Mouse (Mus musculus): Measurements from ENCODE around the gene Fam81a.

Fam81a gene

GRCm38 (mm10) chr9:70108151-70108550 lies 34.2 kb downstream of the Fam81a start:
- DNase-seq = no peak

GRCm38 (mm10) chr9:70105573-70105972 lies 36.8 kb downstream of the Fam81a start:
- DNase-seq = no peak

- no peak for DNase-seq
Observed at GRCm38 (mm10) chr9:70103106-70103505, 39.3 kb downstream of the Fam81a start.

GRCm38 (mm10) chr9:70097542-70097941 lies 44.8 kb downstream of the Fam81a start:
- no peak for DNase-seq

- no peak for DNase-seq
Observed at GRCm38 (mm10) chr9:70095016-70095415, 47.3 kb downstream of the Fam81a start.

- DNase-seq = no peak
Observed at GRCm38 (mm10) chr9:70090541-70090940, 51.8 kb downstream of the Fam81a start.

- no peak for DNase-seq
Observed at GRCm38 (mm10) chr9:70088786-70089096, 53.6 kb downstream of the Fam81a start.

GRCm38 (mm10) chr9:70088041-70088785 lies 54.1 kb downstream of the Fam81a start:
- no peak for DNase-seq

- no peak for DNase-seq
Observed at GRCm38 (mm10) chr9:70087379-70087778, 55.0 kb downstream of the Fam81a start.

GRCm38 (mm10) chr9:70086091-70086490 lies 56.3 kb downstream of the Fam81a start:
- DNase-seq = no peak

GRCm38 (mm10) chr9:70084107-70084506 lies 58.3 kb downstream of the Fam81a start:
- peak; percentile 16 for DNase-seq

GRCm38 (mm10) chr9:70082357-70083204 lies 59.8 kb downstream of the Fam81a start:
- no peak for DNase-seq

- DNase-seq = no peak
Observed at GRCm38 (mm10) chr9:70081767-70082166, 60.6 kb downstream of the Fam81a start.

GRCm38 (mm10) chr9:70080976-70081375 lies 61.4 kb downstream of the Fam81a start:
- DNase-seq = no peak

- DNase-seq = no peak
Observed at GRCm38 (mm10) chr9:70080027-70080800, 62.1 kb downstream of the Fam81a start.

GRCm38 (mm10) chr9:70078034-70078433 lies 64.3 kb downstream of the Fam81a start:
- no peak for DNase-seq

GRCm38 (mm10) chr9:70077170-70077569 lies 65.2 kb downstream of the Fam81a start:
- no peak for DNase-seq

- no peak for DNase-seq
Observed at GRCm38 (mm10) chr9:70072387-70072786, 70.0 kb downstream of the Fam81a start.

- DNase-seq = no peak
Observed at GRCm38 (mm10) chr9:70069961-70070435, 72.4 kb downstream of the Fam81a start.

GRCm38 (mm10) chr9:70067497-70067896 lies 74.9 kb downstream of the Fam81a start:
- DNase-seq = no peak

- no peak for DNase-seq
Observed at GRCm38 (mm10) chr9:70062012-70062411, 80.3 kb downstream of the Fam81a start.

GRCm38 (mm10) chr9:70053411-70053810 lies 88.9 kb downstream of the Fam81a start:
- DNase-seq = no peak

GRCm38 (mm10) chr9:70052730-70053129 lies 89.6 kb downstream of the Fam81a start:
- no peak for DNase-seq

All from cerebellum, adult 8-10 months (tissue).